Mouse (Mus musculus) G1E (cell line): ENCODE measurements at regions not wholly inside any gene's neighbourhood (a gene's known extent, or its start where the extent isn't known, plus 50 kb on each side); places are given as distances from the start of the nearest gene placed in this dataset.

Experiments
- CTCF ChIP-seq: IDR thresholded peaks from 2 replicates; pipeline ENCODE4 v1.5.1; 2012; ENCODE audit warnings: low read depth, low read length, inconsistent platforms, mixed read lengths
- TAL1 ChIP-seq: conservative IDR thresholded peaks from 2 replicates; pipeline ENCODE4 v1.6.1; 2012; ENCODE audit warnings: low read depth, low read length, inconsistent platforms, mixed read lengths

- TF ChIP-seq TAL1 (no peak), CTCF (no peak)
Observed at GRCm38 (mm10) chr6:18628591-18628990, 113.9 kb upstream of the Cttnbp2 start.
